Mouse (Mus musculus) lung, embryonic 14.5 days (tissue): ENCODE results near the gene Mtmr4. TPM values are rescaled to one million over a fixed set of nuclear protein-coding genes. Genes with fewer than 3 reads are reported as not detected.
A peak's percentile ranks its signal among the peaks of the same experiment; 100 is the strongest.

Source experiments
- ATAC-seq: fragments of 200-750 bp; cut with Nextera tagmentation; 2 replicates; pipeline ENCODE4 v1.8.0; 2017; ENCODE audit warnings: mild to moderate bottlenecking, moderate TSS enrichment, moderate library complexity; ENCODE audit not compliant: insufficient read depth
- DNase-seq: peaks from one replicate; pipeline ENCODE4 v3.0.0-alpha.2; 2015
- H3K27ac ChIP-seq: fragments of 300-500 bp; sonication (generic); 2 replicates; pipeline ENCODE4 v1.5.1; 2014; ENCODE audit warnings: low read depth, mild to moderate bottlenecking, moderate library complexity
- H3K27me3 ChIP-seq: fragments of 300-500 bp; sonication (generic); 2 replicates; pipeline ENCODE4 v1.6.1; 2014; ENCODE audit warnings: low read length, control low read depth; ENCODE audit not compliant: insufficient read depth
- H3K36me3 ChIP-seq: fragments of 300-500 bp; sonication (generic); 2 replicates; pipeline ENCODE4 v1.6.1; 2014; ENCODE audit warnings: control low read depth; ENCODE audit not compliant: insufficient read depth
- H3K4me1 ChIP-seq: fragments of 300-500 bp; sonication (generic); 2 replicates; pipeline ENCODE4 v1.6.1; 2014; ENCODE audit warnings: antibody characterized with exemption, control low read depth; ENCODE audit not compliant: insufficient read depth
- H3K4me2 ChIP-seq: fragments of 300-500 bp; sonication (generic); 2 replicates; pipeline ENCODE4 v1.6.1; 2014; ENCODE audit warnings: mild to moderate bottlenecking
- H3K4me3 ChIP-seq: fragments of 300-500 bp; sonication (generic); 2 replicates; pipeline ENCODE4 v1.5.1; 2014; ENCODE audit warnings: low read depth, low read length
- H3K9ac ChIP-seq: fragments of 300-500 bp; sonication (generic); 2 replicates; pipeline ENCODE4 v1.6.1; 2014
- H3K9me3 ChIP-seq: fragments of 300-500 bp; sonication (generic); 2 replicates; pipeline ENCODE4 v1.6.1; 2016; ENCODE audit warnings: low read depth, low read length, control low read depth
- CTCF ChIP-seq: IDR thresholded peaks from 2 replicates; pipeline ENCODE4 v1.5.1; 2016; ENCODE audit warnings: antibody characterized with exemption, low read depth
- WGBS: fragments of 180-500 bp; shearing (Covaris S2); extraction: QIAGEN DNeasy Blood & Tissue Kit; methylation state at CpG from one replicate; pipeline ENCODE4 v1.1.7; 2014; 5-methylcytosine and 5-hydroxymethylcytosine counted together
- polyA plus RNA-seq: library from polyadenylated mRNA; unstranded; fragments of >200 nt; fragmentation: Nextera tagmentation; extraction: Ambion mirVana; gene quantifications from 2 replicates; pipeline ENCODE4 v1.2.1, GENCODE M21; 2014

Gene Mtmr4
- polyA plus RNA-seq, 1 experiment from 2014 or later: 41.2 TPM

GRCm38 (mm10) chr11:87592354-87592695 lies 363 bp downstream of the Mtmr4 start:
- Histone ChIP-seq H3K4me3 (peak overlapping the region; percentile 60), H3K4me2 (peak overlapping the region; percentile 84), H3K27ac (peak overlapping the region; percentile 93), H3K27me3 (no peaks in the 10 kb centered on the region), H3K36me3 (peaks cover 19% of the 10 kb centered on the region), H3K4me1 (peaks cover 13% of the 10 kb centered on the region; the same call in 1 of the 2 replicates), H3K9me3 (no peaks in the 10 kb centered on the region), H3K9ac (peak overlapping the region; percentile 72)
- DNase-seq (no peak), ATAC-seq (peak; percentile 36; the same call in 1 of the 2 replicates)
- TF ChIP-seq CTCF: peak; percentile 23
- WGBS: under 1% methylated on average over 15 of the region's 15 CpGs

- ATAC-seq (no peak), DNase-seq (no peak)
- TF ChIP-seq CTCF: no peak
- H3K27me3 ChIP-seq: no peaks in the 10 kb centered on the region
- peaks cover 25% of the 10 kb centered on the region for H3K36me3 ChIP-seq
- H3K9ac ChIP-seq: peak overlapping the region; percentile 72
- peak overlapping the region; percentile 60 for H3K4me3 ChIP-seq
- peak overlapping the region; percentile 84 for H3K4me2 ChIP-seq
- H3K27ac ChIP-seq: peak overlapping the region; percentile 93
- H3K9me3 ChIP-seq: no peaks in the 10 kb centered on the region
- 30% methylated on average over 13 of the region's 13 CpGs for WGBS
- peaks cover 13% of the 10 kb centered on the region; the same call in 1 of the 2 replicates for H3K4me1 ChIP-seq
Measured at GRCm38 (mm10) chr11:87592713-87593598, 994 bp downstream of the Mtmr4 start.

- peak overlapping the region; percentile 86 for H3K9ac ChIP-seq
- peak overlapping the region; percentile 98 for H3K4me2 ChIP-seq
- ATAC-seq (peak; percentile 53), DNase-seq (peak; percentile 94)
- peaks cover 49% of the 10 kb centered on the region for H3K36me3 ChIP-seq
- H3K9me3 ChIP-seq: no peaks in the 10 kb centered on the region
- peak overlapping the region; percentile 85 for H3K27ac ChIP-seq
- peaks cover 6% of the 10 kb centered on the region; the same call in 1 of the 2 replicates for H3K4me1 ChIP-seq
- WGBS: 1% methylated on average over 27 of the region's 37 CpGs
- TF ChIP-seq CTCF: no peak
- H3K27me3 ChIP-seq: no peaks in the 10 kb centered on the region
- H3K4me3 ChIP-seq: peak overlapping the region; percentile 76
Measured at GRCm38 (mm10) chr11:87595327-87595841, 3.4 kb downstream of the Mtmr4 start.

- H3K4me1 ChIP-seq: peaks cover 6% of the 10 kb centered on the region; the same call in 1 of the 2 replicates
Measured at GRCm38 (mm10) chr11:87595976-87596375, 4.0 kb downstream of the Mtmr4 start.

GRCm38 (mm10) chr11:87596492-87596891 lies 4.5 kb downstream of the Mtmr4 start:
- peaks cover 6% of the 10 kb centered on the region; the same call in 1 of the 2 replicates for H3K4me1 ChIP-seq
- H3K9me3 ChIP-seq: no peaks in the 10 kb centered on the region
- H3K27me3 ChIP-seq: no peaks in the 10 kb centered on the region
- peak overlapping the region; percentile 76 for H3K4me3 ChIP-seq
- ATAC-seq (no peak), DNase-seq (peak; percentile 44)
- H3K9ac ChIP-seq: peak overlapping the region; percentile 86
- peak overlapping the region; percentile 13; the same call in 1 of the 2 replicates for H3K27ac ChIP-seq
- peak overlapping the region; percentile 98 for H3K4me2 ChIP-seq
- H3K36me3 ChIP-seq: peaks cover 60% of the 10 kb centered on the region
- TF ChIP-seq CTCF: no peak
- 22% methylated on average over 2 of the region's 2 CpGs for WGBS

More at GRCm38 (mm10) chr11:87595976-87596375, 4.0 kb downstream of the Mtmr4 start:
- peak overlapping the region; percentile 85 for H3K27ac ChIP-seq
- peak overlapping the region; percentile 76 for H3K4me3 ChIP-seq
- DNase-seq (peak; percentile 38), ATAC-seq (no peak)
- 9% methylated on average over 7 of the region's 7 CpGs for WGBS
- H3K9ac ChIP-seq: peak overlapping the region; percentile 86
- TF ChIP-seq CTCF: no peak
- H3K27me3 ChIP-seq: no peaks in the 10 kb centered on the region
- no peaks in the 10 kb centered on the region for H3K9me3 ChIP-seq
- H3K4me2 ChIP-seq: peak overlapping the region; percentile 98
- peaks cover 55% of the 10 kb centered on the region for H3K36me3 ChIP-seq

- Histone ChIP-seq H3K27ac (no peak overlapping the region), H3K9me3 (no peaks in the 10 kb centered on the region), H3K27me3 (no peaks in the 10 kb centered on the region), H3K4me2 (no peak overlapping the region), H3K9ac (no peak overlapping the region), H3K4me1 (peaks cover 6% of the 10 kb centered on the region; the same call in 1 of the 2 replicates), H3K36me3 (peaks cover 66% of the 10 kb centered on the region), H3K4me3 (no peak overlapping the region)
- DNase-seq (no peak), ATAC-seq (no peak)
- no peak for TF ChIP-seq CTCF
Measured at GRCm38 (mm10) chr11:87597061-87597460, 5.1 kb downstream of the Mtmr4 start.
